Mouse (Mus musculus) kidney, postnatal 36 days (tissue): ENCODE measurements around the gene Olfr981.
"Not testable (repeated sequence)": the region's sequence is repeated elsewhere in the genome, so short reads cannot be mapped to it uniquely, and the experiment has no call there.

Experiments used
- DNase-seq, 2 experiments: peaks; one replicate each; pipeline ENCODE4 v3.0.0; 2021 to 2022; ENCODE audit warnings: mixed read lengths in 2 of 2

Olfr981 gene

DNA sequence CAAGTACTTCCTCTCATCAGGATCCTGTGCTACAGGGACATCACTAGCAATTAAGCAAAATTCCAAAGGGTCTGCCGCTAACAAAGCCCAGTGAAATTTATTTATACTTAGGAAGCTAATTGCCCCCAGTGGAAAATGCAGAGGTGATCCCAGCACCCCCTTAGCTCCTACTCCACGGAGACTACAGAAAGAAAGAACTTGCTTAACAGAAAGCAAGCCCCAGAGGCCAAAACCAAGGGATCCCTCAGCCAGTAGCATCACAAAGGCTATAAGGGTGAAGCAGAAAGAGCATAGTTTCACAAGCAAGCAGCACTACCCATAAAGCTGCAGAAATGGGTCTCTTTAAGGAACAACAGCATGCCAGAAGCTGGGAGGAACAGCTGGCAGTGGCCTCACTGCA is at the start of gene Olfr981:
Gene Olfr981, plus strand, starts transcription at position 301 of the 400 bp plus-strand sequence.
- DNase-seq = no peak

DNA sequence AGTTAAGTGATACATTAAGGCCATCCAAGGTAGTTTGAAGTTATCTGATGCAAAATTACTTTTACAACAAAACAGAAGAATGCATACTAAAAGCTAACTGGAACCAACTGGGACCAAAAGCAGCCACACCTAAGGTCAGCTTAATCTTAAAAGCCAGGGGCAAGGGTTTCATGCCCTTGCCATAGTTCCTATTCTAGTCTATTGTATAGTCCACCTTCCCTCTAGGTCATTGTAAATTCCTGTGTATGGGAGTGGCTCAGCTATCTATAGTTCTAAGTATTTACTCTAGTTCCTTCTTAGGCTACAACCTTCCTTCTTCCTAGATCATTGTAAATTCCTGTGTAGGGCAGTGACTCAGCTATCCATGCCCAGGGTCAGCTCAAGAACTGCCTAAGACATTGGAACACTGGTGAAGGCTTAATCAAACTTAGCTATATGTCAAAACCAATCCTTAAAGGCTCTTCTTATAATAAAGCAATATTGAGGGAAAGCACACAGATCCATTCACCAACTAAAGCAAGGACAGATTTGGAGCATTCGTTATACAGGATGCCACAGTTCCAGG is 44.6 kb upstream of the Olfr981 start:
- DNase-seq = not testable (repeated sequence)

DNA sequence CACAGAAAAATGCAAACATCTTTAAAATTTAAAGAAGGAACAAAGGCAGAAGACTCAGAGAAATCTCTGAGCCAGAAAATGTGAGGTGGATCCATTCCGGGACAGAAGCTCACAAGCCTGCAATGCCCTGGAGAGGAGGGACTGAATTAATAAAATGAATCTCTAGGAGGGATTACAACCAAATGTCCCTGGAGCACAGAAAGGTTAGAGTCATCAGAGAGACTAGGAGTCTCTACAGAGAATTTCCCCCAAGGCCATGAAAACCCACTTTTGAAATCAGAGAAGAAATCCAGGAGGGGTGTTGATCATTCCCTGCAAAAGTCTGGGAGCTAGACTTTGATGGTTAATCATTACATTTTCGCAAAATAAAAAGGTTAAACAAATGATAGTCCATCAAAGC is 29.5 kb upstream of the Olfr981 start, which contains the start of gene Olfr978:
Gene Olfr978, plus strand, starts transcription at position 301 of the 400 bp plus-strand sequence.
- no peak for DNase-seq

DNA sequence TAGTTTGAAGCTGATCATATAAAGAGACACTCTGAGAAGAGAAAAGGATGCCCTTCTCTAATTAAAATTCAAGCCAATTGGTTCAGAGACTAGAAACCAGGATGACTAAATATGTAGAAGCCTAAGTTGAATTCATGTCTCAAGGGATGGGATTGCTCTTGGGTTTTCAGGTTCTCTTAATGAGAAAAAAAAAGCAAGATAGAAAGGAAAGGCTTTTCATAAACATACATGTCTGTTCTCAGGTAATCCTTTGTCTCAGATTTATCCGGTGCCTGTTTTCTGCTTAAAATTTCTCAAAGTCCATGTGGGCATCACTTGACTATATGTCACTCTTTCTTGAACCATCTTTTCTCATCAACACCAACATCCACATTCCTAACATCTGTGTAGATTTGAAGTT is 17.9 kb upstream of the Olfr981 start, which contains the start of gene Olfr979:
Gene Olfr979, minus strand, starts transcription at position 101 of the 400 bp plus-strand sequence.
- no peak for DNase-seq

DNA sequence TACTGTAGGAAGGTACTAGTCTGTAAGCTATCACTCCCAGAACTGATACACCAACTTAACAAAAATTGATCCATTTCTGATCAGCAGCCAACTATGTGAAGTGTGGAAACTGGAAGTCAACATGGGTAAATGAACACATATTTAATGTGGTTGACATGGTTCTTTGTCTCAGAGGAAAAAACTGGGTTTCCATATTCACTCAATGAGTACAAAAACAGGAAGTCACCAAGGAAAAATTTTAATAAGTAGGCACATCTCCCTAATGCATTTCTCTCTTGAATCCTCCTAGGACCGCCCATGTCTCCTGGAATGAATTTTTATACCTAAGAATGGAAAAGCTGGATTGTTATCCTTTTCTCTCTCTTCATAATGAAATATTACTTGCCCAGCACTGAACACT is 11.8 kb upstream of the Olfr981 start, which contains the start of gene Olfr980:
Gene Olfr980, minus strand, starts transcription at position 101 of the 400 bp plus-strand sequence.
- DNase-seq = no peak

DNA sequence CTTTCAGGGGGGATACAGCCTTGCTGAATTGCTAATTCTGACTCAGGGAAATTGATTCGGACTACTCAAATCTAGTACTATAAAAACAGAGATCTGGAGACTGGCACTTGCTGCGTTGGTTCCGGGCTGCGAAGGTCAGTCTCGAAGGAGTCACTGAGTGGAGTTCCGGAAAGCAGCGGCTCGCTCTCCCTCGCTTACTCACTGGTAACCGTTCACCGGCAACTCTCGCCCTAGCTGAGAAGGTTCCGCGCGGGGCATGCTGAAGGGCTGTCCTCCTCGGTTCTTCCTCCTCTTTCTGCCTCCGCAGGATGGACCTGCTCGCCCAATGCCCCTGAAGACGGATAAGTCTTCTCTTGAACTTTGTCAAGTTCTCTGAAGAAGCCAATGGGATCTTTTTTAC is 28.9 kb downstream of the Olfr981 start:
- no peak for DNase-seq

DNA sequence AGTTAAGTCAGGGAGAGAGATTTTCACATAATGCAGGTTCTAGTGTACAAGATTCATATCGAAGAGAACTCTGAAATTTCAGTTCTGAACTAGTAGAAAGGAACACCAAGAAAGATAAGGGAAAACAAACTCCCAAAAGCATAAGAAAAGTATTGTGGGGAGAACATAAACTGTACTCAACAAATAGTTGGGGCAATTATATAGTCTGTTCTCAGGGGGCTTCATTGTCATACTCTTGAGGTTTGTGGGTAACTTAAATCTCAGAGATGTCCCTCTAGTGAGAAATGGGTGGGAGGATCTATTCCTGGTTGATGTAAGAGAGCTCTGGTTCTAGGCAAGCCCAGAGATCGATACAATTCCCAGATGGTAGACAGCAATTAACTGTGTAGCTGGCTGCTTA is 52.3 kb downstream of the Olfr981 start, which contains the start of gene Olfr982:
Gene Olfr982, plus strand, starts transcription at position 301 of the 400 bp plus-strand sequence.
- DNase-seq = no peak
